Mouse (Mus musculus) gastrocnemius, postnatal 10 days (tissue): ENCODE data around the gene Fars2. TPM values are rescaled to one million over a fixed set of nuclear protein-coding genes. Genes with fewer than 3 reads are reported as not detected.

Experiments used
- DNase-seq: peaks from one replicate; pipeline ENCODE4 v3.0.0; 2021; ENCODE audit warnings: mixed read lengths
- total RNA-seq, 2 experiments: library from RNA; stranded (reverse); gene quantifications; 2 replicates each; pipeline ENCODE4 v1.2.3; 2021

The Fars2 gene
- total RNA-seq, 2 experiments from 2014 or later, result 35.6 to 40.8 TPM

DNA sequence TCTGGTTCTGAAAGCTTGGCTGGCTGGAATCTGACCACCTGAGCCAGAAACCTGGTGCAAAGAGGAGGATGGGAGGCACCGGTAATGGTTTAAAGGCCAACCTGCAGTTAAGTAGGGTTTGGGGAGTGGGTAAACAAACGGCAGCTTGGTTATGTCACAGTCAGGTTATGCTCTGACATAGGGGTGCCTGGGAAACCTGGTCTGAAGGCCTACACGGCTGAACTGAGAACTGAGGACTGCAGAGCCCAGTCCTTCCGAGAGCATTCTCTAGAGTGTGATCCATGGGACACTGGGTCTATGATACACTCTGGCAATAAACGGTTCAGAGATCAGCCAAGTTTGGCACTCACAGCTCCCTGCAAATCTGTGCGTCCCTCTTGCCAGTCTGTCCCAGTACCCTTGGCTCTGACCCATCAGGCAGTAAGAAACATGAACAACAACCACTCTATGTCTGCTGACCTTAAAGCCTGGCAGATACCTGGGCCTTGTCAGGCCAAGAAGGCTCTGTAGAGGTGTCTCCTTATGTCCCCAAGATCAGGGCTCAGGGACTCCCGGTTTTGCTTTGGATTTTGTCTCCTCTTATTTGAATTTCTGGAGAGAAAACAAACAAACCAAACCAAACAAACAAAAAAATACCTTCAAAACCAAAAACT lies 460.8 kb downstream of the Fars2 start:
- no peak for DNase-seq

GRCm38 (mm10) chr13:36578569-36579333 lies 461.5 kb downstream of the Fars2 start:
- peak; percentile 59 for DNase-seq

DNA sequence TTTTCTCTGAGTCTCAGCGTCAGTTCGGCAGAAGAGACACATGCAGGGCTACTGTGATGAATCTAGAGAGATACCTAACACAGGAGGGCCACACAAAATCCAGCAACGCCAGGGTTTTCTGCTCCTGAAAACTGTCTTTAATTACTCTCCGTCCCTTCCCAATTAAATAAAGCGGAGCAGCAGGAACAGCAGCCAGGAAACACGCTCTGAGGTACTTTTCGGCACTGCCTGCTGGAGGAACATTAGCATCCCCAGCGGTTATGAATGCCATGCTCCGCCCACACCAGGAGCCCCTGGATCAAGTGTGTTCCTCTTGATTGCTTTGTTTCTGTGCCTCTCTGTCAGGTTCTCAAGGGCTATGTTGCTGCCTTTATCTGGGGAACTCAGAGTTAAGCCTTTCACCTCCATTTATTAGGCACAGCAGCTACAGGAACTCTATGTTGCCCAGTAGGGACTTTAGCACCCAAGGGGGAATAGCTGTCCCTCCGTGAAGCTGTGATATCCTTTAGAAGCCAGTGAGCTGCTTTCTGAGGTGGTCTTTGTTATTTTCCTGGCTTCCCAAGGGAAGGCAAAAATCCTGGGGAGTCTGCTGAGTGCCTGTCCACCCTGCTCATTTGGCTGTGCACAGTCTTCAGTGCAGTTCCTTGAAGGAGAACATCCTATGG lies 465.3 kb downstream of the Fars2 start:
- no peak for DNase-seq

DNA sequence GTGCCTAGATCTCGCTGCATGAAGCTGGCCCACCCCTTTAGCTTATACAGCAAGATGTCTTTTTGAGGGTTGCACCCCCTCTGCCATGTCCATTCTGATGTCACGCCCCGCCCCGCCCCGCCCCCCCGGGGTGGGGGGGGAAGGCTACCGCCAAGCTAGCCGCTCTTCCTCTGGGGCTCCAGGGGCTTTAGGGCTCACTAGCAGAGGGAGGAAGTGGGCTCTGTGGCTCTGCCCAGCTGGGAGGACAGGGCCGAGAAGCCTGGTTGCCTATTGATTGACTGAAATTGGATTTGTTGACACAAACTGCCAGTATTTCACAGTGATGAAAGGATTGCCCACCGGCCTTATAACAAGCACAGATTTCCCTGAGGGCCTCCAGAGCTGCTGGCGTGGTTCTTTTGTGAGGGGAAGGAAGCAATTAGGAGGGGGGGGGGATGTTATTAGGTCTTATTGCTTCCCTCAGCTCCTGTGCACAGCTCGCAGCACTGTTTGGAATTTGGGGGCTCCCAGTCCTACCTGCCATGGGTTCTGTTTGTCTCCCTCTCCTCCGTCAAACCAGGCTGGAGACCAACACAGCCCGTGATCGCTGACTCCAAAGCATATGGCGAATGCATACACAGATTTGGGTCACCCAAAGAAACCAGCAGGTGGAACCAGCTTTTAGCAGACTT lies 466.4 kb downstream of the Fars2 start:
- no peak for DNase-seq

DNA sequence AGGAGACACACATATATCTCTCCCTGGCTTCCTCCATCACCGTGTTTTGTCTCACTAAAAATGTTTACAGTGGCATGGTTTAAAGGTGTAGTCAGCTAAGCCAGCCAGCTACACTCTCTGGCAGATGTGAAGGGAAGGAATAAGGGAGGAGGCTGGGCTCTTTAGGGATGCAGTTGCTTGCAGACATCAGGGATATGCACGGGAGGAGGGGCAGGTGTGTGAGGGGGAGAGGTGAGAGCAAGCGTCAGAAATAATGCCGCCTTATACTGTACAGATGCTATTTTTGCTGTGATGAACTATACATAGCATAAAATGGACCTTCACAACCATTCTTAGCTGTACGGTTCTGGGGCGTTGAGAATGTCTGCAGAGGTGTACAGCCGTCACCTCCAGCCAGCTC lies 467.0 kb downstream of the Fars2 start:
- no peak for DNase-seq

- no peak for DNase-seq
Observed at GRCm38 (mm10) chr13:36589092-36589491, 471.9 kb downstream of the Fars2 start.

DNA sequence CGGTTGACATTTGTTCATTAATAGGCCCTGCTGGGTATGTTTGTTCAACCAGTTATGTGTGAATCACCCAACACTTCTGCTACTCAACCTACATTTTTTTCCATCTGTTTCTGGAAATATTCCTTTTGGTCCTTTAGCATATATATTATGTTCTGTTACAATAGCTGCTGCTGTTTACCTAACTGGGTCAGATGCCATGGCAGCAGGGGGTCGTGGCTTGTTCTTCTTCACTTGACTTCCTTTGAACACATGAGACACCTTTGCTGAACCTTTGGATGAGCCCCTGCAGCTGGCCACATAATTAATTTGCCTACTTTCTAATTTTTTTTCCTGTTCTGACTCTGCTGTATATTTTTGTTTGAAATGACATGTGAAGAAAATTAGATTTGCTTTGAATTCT lies 475.1 kb downstream of the Fars2 start:
- DNase-seq, result no peak

DNA sequence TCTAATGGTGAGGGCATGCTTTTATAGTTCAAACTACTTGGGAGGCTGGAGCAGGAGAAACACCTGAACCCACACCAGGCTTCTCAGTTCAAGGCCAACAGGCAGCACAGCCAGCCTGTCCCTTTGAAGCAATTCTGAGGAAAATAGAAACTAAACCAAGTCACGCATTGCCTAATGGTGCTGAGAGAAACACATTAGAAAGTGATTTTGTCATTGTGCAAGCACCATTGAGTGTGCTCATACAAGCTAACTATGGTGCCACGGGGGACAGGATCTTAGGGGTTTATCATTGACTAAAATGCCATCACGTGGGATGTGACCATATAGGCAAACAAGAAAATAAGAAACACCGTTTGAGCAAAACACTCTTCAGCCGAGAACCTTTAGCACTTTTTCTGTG lies 489.5 kb downstream of the Fars2 start:
- no peak for DNase-seq

DNA sequence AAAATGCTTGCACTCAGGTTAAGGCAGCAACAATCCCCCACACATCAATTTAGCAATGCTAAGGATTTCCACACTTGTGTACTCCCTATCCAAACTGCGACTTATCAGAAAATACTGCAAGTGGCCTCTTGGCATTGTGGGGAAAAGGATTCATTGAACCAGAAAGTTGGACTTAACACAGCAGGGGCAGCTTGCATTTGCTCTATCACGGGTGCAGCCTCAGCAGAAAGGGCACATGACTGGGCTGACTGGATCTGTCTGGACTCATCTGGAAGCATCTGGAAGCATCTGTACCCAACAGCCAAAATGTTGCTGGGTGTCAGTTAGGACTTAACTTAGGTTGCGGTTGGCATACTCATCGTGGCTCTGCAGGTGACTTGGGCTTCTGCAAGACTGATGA lies 490.7 kb downstream of the Fars2 start:
- no peak for DNase-seq

DNA sequence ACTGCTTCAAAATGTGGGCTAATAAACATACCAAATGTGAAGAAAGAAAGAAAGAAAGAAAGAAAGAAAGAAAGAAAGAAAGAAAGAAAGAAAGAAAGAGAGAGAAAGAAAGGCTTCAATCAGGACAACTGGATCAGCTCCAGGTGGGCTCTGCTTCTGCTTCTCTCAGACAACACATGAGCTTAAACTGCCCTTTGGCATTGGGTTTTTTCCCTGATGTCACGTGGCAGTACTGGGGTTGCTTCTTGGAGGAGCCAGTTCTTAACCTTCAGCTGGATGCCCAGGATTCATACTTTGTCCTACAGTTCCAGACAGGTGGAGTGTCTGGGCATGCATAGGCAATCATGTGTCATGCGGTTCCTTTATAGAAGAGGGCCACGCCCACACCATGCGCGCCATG lies 493.2 kb downstream of the Fars2 start:
- no peak for DNase-seq

- DNase-seq, result no peak
Observed at GRCm38 (mm10) chr13:36612785-36613750, 495.9 kb downstream of the Fars2 start.

DNA sequence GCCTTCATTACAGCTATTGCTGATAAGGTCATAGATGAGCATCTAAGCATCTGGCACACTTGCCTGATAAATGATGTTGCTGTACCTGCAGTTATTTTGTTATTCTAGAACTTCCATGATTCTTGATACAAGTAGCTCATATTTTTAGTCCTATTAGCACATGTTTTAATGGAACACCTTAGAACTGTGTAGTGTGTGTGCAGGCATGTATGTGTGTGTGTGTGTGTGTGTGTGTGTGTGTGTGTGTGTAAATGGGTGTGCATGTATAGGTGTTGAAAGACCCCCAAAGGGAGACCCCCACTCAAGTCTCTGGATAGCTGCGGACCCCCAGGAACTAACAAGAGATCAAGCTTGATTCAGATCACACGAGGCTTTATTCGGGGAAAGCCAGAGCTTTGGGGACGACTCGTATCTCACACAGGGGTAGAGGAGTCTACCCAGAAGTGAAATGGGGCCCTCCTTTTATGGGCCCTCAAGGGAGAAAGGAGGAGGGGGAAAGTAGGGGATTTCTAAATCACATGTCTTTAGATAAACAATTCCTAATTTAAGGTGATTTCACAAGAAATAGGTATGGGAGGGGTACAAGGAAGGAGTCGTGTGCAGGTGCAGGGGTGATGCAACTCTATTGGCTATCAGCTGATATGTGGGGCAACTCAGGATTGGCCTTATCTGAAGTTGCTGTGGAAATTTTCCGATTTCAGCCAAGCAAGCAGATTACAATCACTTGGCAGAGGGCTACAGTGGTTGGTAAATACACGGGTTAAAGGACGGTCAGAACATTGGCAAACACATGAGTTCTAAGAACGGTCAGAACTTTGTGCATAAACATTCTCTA lies 503.5 kb downstream of the Fars2 start:
- DNase-seq, result no peak

GRCm38 (mm10) chr13:36621333-36621659 lies 504.1 kb downstream of the Fars2 start:
- DNase-seq, result no peak

- DNase-seq, result no peak
Observed at GRCm38 (mm10) chr13:36623556-36623955, 506.3 kb downstream of the Fars2 start.

DNA sequence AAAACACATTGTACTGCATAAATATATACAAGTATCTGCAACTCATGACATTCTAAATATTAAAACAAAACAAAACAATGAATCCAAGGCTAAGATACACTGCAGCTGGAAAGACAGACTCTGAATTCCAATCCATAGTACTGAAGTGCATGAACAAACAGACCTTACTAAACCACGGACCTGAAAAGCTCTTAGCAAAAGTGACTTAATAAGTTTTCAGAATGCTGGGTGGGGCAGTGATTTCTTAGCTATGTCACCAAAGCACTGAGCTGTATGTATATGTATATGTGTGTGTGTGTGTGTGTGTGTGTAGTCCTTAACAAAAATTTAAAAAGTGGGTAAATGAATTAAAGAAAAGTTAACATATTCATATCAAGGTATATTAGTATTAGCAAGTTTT lies 511.9 kb downstream of the Fars2 start:
- no peak for DNase-seq

GRCm38 (mm10) chr13:36648257-36648656 lies 531.0 kb downstream of the Fars2 start:
- DNase-seq, result no peak

- no peak for DNase-seq
Observed at GRCm38 (mm10) chr13:36654251-36654650, 537.0 kb downstream of the Fars2 start.

DNA sequence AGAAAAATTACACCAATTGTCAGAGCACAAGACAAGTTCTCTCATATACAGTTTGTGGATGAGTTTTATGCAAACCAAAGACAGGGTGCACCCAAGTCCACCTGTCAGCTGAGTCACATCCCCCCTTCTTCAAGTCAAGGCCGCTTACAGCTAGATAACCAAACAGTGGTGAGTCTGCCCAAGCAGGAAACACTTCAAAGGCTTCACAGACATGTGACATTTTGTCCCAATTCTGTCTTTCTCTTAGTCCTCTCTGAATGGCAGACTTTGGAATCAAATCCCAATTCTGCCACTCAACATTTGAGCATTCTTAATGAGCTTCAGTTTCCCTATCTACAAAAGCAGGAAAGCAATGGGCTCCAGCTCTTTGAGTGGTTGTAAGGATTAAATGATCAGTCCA lies 562.1 kb downstream of the Fars2 start:
- DNase-seq, result no peak

DNA sequence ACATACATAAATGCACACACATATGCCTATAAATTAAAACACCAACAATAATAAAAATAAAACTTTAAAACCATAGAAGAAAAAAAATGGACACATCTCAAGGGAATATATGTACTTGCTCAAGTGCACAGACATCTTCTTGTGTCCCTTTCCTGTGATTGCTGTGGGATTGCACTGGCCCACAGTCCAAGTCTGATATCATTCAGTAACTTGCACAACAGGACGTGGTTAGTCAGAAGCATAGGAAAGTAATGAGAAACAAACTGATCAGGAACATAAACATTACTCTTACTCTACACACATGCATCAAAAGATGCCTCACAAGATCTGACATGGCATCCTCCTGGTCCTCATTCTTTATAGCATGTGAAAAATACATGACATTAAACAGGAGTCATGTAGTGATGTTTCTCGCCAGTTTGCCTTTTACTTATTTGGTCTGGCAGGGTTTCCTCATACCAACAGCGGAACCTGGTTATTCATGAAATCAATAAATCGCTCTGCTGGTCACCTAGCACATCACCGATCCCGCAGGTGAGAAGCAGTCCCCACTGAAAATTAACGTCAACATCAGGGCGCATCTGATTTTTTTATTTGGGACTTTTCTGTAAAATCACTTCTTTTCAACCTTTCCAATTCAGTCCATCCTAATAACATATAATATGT lies 563.6 kb downstream of the Fars2 start:
- no peak for DNase-seq

DNA sequence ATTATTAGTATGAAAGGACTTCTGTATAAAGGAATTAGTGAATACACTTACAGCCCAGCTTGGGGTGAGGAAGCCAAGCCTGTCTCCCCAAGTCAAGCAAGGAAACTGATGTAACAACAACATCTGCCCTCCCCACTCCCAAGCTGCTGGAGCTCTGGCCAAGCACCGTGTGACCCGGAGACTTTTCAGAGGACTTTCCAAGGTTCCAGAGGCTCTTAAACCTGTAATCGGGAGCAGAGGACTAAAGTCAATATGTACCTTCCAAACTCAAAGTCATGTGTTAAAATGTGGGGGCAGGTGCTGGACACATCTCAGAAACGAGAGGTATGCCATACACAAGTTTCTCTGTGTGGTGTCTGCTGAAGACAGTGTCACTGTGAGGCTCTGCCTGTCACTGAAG lies 566.4 kb downstream of the Fars2 start:
- no peak for DNase-seq
